Mouse (Mus musculus): ENCODE measurements around the gene Tnrc6b.

The Tnrc6b gene

GRCm38 (mm10) chr15:80771926-80772441 is 60.9 kb downstream of the Tnrc6b start:
- in situ Hi-C loops (cut with MboI; ENCODE audit: unreplicated experiment in 2 of 2) = no loop called here

DNA sequence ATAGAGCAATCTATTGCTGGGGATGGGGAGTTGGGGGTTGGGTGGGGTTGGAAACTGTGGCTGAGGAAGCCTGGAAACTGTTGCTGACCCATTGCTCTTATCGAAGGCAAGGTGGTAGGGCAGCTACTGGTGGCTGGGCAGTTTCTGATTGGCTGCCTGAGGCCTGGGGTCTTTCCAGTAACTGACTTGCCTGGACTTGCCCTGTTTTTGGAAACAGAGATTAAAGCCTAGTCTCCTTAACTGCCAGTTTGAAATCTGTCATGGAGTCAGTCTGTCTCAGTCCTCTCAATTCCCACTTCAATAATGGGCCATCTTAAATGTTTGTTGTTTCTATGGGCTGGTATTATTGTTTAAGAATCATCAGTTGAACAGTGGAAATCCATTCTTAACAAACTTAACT is 63.6 kb downstream of the Tnrc6b start:
- in situ Hi-C loops (cut with MboI; ENCODE audit: unreplicated experiment in 2 of 2) = loop anchor here in 1 of 2 experiments (5.0 to 25.0 kb wide), 2 partner anchors 32 to 137 kb away; no protein-coding TSS in a partner anchor

DNA sequence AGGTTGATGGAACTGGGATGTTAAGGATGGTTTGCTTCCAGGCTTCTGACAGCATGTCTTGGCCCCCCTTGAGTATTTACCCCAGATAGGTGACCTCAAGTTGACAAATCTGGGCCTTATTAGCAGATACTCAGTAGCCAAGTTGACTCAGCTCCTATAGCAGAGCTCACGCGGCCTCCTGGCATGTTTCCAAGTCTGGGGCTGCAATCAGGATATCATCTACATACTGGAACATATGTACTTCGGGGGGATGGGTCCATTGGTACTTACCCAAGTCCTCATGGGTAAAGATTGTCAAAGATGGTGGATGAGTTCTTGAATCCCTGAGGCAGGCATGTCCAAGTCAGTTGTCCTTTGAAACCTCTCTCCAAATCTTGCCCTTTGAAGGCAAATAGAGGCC is 67.9 kb downstream of the Tnrc6b start:
- in situ Hi-C loops (cut with MboI; ENCODE audit: unreplicated experiment in 2 of 2) = loop anchor here in 1 of 2 experiments (5.0 to 25.0 kb wide), 2 partner anchors 37 to 142 kb away; no protein-coding TSS in a partner anchor

DNA sequence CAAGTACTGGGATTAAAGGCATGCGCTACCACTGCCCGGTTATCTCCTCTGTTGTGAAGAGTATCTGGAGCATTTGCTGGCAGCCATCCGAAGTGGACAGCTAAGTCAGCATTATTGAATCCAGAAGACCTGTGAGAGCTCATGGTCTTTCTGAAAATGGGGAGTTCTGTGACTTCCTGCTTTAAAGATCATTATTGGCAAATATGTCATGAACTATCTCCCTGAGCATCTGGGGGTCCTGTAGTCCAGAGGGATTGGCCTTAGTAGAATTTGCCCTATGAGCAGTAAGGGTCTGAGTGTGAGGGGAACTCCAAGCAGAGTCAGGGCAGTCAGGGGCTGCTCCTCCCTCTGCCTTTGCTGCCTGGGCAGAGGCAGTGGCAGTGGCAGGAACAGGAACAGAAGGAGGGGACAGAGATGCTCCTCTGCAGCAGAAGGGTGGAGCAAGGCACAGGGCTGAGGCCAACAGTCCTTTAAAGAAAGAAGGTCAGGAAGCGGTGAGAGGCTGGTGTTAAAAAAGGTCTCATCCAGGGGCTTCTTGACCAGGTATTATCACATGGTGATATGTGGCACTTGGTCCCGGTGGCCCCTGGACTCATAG is 69.1 kb downstream of the Tnrc6b start:
- in situ Hi-C loops (cut with MboI; ENCODE audit: unreplicated experiment in 2 of 2) = loop anchor here in 1 of 2 experiments (25.0 kb wide), 1 partner anchor 143 kb away; no protein-coding TSS in a partner anchor

GRCm38 (mm10) chr15:80781218-80781806 is 70.2 kb downstream of the Tnrc6b start:
- in situ Hi-C loops (cut with MboI; ENCODE audit: unreplicated experiment in 2 of 2) = loop anchor here in 1 of 2 experiments (25.0 kb wide), 1 partner anchor 144 kb away; no protein-coding TSS in a partner anchor

GRCm38 (mm10) chr15:80784553-80784971 is 73.4 kb downstream of the Tnrc6b start:
- in situ Hi-C loops (cut with MboI; ENCODE audit: unreplicated experiment in 2 of 2) = loop anchor here in 1 of 2 experiments (25.0 kb wide), 1 partner anchor 147 kb away; no protein-coding TSS in a partner anchor

DNA sequence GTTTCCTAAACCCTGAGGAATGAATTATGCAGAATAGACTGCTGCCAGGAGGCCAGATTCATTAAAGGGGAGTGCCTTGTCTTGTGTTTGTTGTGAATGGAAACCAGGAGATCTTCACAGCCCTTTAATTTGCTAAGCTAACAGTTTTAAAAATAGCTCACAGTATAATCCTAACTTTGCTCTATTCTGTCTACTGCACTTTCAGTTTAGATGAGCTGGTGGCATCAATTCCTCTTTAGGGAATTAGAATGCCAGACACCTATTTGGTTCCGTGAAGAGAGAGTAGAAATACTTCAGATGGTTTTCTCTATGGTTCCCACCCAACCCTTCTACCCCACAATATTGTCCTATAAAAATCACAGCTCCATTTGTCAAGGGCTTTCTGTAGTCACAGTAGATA is 74.6 kb downstream of the Tnrc6b start:
- in situ Hi-C loops (cut with MboI; ENCODE audit: unreplicated experiment in 2 of 2) = loop anchor here (5.0 to 25.0 kb wide), 3 partner anchors 68 to 148 kb away; no protein-coding TSS in a partner anchor

- in situ Hi-C loops (cut with MboI; ENCODE audit: unreplicated experiment in 2 of 2) = loop anchor here (5.0 to 25.0 kb wide), 3 partner anchors 70 to 150 kb away; no protein-coding TSS in a partner anchor
Observed at GRCm38 (mm10) chr15:80787746-80788145, 76.6 kb downstream of the Tnrc6b start.

- in situ Hi-C loops (cut with MboI; ENCODE audit: unreplicated experiment in 2 of 2) = loop anchor here in 1 of 2 experiments (25.0 kb wide), 1 partner anchor 155 kb away; no protein-coding TSS in a partner anchor
Observed at GRCm38 (mm10) chr15:80792556-80792955, 81.4 kb downstream of the Tnrc6b start.

DNA sequence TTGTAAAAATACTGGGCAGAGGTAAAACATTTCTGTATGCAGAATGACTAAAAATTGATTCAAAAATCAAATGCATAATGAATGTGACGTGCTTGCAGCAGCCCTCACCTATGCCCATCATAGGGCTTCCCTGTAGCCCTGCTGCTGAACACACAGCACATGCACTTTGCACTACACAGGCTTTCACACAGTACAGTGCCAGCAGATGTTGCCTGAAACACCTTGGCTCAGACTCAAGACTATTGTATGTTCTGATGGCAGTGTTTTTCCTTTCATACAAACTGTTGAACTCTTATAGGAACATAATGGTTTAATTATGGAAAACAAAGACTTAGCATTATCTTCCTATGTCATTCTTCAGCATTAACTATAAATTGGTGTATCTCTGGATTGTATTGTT is 84.0 kb downstream of the Tnrc6b start:
- in situ Hi-C loops (cut with MboI; ENCODE audit: unreplicated experiment in 2 of 2) = loop anchor here in 1 of 2 experiments (25.0 kb wide), 1 partner anchor 158 kb away; no protein-coding TSS in a partner anchor

DNA sequence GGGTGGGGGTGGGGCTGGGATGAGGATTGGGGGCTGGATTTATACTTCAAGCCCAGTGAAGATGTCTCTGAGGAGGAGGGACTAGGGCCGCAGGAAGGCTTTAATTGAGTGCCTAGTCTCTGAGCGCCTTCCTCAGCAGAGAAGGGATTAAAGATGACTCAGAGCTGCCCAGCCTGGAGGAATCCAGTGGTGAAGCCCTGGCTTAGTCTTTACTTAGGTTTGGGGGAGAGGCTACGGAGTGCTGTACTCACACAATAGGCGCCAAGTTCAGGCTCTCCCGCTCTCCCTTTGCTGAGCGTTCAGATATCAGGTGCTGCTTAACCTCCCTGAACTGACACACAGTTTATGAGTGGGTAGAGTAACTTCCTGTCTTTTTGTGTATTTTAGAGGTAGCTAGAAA is 86.6 kb downstream of the Tnrc6b start:
- in situ Hi-C loops (cut with MboI; ENCODE audit: unreplicated experiment in 2 of 2) = loop anchor here in 1 of 2 experiments (25.0 kb wide), 1 partner anchor 160 kb away; no protein-coding TSS in a partner anchor

- in situ Hi-C loops (cut with MboI; ENCODE audit: unreplicated experiment in 2 of 2) = loop anchor here in 1 of 2 experiments (25.0 kb wide), 1 partner anchor 161 kb away; no protein-coding TSS in a partner anchor
Observed at GRCm38 (mm10) chr15:80798367-80799073, 87.4 kb downstream of the Tnrc6b start.

- in situ Hi-C loops (cut with MboI; ENCODE audit: unreplicated experiment in 2 of 2) = loop anchor here in 1 of 2 experiments (25.0 kb wide), 1 partner anchor 162 kb away; no protein-coding TSS in a partner anchor
Observed at GRCm38 (mm10) chr15:80799074-80799633, 88.0 kb downstream of the Tnrc6b start.

- in situ Hi-C loops (cut with MboI; ENCODE audit: unreplicated experiment in 2 of 2) = loop anchor here in 1 of 2 experiments (25.0 kb wide), 1 partner anchor 162 kb away; no protein-coding TSS in a partner anchor
Observed at GRCm38 (mm10) chr15:80799634-80800137, 88.6 kb downstream of the Tnrc6b start.

DNA sequence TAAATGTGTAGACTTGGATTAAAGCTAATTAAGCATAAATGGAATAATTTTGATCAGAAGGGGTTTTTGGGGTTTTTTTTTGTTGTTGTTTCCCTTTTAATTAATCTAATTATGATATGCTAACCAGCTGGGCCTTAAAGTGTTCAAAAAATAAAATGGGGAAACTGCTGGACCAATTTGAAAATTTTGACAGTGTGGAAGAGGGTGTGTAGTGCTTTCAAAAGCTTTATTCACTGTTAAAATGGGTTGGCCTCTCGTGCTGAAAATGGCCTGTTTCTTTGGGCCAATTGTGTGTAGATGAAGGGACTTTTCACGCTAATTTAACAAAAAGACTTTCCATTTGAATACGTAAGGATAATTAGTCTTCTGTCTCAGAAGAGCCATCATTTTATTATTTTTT is 89.1 kb downstream of the Tnrc6b start:
- in situ Hi-C loops (cut with MboI; ENCODE audit: unreplicated experiment in 2 of 2) = no loop called here

DNA sequence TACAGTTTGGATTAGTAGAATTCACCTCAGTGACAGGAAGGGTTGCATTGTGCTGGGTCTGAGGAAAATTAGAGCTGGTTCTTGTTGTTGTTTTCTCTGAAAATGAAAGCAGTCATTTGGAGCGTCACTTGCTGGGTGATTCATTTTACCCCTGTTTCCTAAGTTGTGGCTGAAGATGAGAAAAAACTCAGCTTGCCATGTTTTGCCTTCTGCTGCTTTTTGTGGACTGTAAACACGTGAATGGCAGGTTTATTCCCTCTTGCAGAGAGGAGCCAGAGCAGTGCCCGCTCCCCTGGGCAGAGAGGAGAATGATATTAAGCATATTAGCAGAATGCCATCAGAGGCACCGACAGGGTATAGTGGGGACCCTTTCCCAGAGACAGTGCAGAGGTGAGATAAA is 89.7 kb downstream of the Tnrc6b start:
- in situ Hi-C loops (cut with MboI; ENCODE audit: unreplicated experiment in 2 of 2) = no loop called here

- in situ Hi-C loops (cut with MboI; ENCODE audit: unreplicated experiment in 2 of 2) = no loop called here
Observed at GRCm38 (mm10) chr15:80801597-80801996, 90.5 kb downstream of the Tnrc6b start.

- in situ Hi-C loops (cut with MboI; ENCODE audit: unreplicated experiment in 2 of 2) = no loop called here
Observed at GRCm38 (mm10) chr15:80807162-80807561, 96.0 kb downstream of the Tnrc6b start.

GRCm38 (mm10) chr15:80810226-80810625 is 99.1 kb downstream of the Tnrc6b start:
- in situ Hi-C loops (cut with MboI; ENCODE audit: unreplicated experiment in 2 of 2) = no loop called here

GRCm38 (mm10) chr15:80812840-80813239 is 101.7 kb downstream of the Tnrc6b start:
- in situ Hi-C loops (cut with MboI; ENCODE audit: unreplicated experiment in 2 of 2) = no loop called here

Data from v-Abl transformed pro-B cells (cell line).